Mouse (Mus musculus) right cerebral cortex, postnatal 14 days (tissue): ENCODE results near the gene Cyp51.
"Not testable (repeated sequence)": the region's sequence is repeated elsewhere in the genome, so short reads cannot be mapped to it uniquely, and the experiment has no call there.

ENCODE experiments used
- DNase-seq: peaks from one replicate; pipeline ENCODE4 v3.0.0; 2022

Cyp51 gene

DNA sequence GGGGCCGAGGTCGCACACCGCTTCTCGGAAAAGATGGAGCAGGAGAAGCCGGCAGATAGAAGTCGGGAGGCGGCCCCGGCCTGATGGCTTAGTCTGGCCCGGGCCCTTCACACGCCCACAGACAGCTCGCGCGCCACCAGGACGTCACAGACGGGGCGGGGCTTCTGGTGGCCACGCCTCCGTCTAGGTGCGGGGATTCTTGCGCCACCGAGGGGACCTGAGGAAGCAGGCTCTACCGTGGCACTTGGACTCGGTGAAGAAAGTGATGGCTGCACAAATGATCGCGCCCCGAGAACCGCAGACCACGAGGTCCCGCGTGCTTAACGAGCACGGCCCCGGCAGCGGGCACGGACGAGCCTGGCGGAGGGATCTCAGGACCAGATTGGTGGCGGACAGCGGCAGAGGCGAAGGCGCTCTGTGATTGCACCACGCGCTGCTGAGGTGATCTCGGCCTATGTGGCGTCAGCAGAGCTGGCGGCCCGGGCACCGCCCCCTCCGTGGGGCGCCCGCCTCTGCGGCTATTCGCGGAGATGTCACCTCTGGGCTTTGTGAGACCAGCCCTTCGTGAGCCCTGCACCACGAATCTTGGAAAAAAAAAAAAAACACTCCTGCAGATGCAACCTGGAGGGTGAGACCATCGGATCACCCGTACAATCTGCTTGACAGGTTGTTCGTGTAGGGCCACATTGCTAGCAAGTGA, at the start of gene Cyp51:
Cyp51 (minus strand) TSS at position 406 of the 700 bp plus-strand sequence.
- peak; percentile 87 for DNase-seq

GRCm38 (mm10) chr5:4112570-4113098, 8.1 kb upstream of the Cyp51 start:
- DNase-seq: no peak

DNA sequence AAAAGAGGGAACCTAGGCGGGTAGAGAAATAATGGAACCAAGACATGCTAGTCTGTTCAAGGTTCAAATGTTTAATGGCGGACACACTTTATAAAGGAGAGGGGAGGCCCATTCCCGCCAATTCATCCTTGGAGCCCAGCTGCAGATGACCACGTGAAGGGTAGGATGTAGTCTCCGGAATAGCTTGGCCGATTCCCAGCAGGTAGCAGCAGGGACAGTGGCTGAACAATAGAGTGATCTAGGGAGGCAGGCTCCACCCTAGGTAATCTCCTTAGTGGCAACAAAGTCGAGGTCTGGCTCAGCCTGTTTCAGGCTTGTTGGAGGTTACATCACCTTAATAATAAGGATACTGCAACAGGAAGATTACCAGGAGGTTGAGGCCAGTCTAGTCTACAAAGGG, 2.5 kb upstream of the Cyp51 start:
- DNase-seq: not testable (repeated sequence)

DNA sequence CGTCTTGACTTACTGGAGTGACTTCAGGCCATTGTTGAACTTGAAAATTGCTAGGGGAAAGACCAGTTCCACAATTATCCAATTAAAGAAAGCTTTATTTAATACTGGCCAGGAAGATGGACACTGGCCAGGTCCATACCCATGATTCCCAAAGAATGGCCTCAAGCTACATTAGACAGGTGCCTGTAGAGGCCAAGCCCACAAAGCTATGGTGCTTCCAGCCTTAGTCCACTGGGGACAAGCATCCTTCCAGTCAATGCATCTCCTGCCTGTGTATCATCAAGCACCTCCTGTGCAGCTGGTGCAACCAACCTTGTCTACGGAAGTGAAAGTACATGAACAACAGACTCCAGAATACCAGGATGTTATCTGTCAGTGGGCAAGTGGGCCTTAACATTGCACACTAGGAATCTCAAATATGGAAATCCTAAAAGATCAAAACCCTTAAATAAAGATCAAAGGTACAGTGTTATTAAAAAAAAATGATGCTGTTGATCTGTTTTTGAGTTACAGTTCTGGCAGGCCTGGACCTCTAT, 1.2 kb upstream of the Cyp51 start:
- DNase-seq: no peak

GRCm38 (mm10) chr5:4103626-4104340, 763 bp downstream of the Cyp51 start:
- no peak for DNase-seq

- no peak for DNase-seq
These were observed 2.8 kb downstream of the Cyp51 start for GRCm38 (mm10) chr5:4101770-4102169.

GRCm38 (mm10) chr5:4101031-4101430, 3.5 kb downstream of the Cyp51 start:
- DNase-seq: no peak

DNA sequence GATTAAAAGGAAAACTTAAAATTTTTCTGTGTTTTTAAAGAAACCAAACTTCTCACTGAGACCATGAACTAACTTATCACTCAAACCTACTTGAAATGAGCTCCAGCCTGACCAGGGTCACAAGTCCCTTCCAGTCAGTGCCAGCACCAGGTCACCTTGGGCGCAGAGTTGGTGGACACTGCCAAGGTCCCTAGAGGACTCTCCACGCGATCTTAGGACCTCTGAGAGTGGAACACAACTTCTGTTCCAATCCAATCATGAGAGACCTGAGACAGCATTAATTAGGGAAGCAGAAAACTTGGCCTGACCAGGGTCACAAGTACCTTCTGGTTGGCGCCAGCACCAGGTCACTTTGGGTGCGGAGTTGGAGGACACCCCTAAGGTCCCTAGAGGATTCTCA, 10.1 kb downstream of the Cyp51 start:
- DNase-seq: no peak

DNA sequence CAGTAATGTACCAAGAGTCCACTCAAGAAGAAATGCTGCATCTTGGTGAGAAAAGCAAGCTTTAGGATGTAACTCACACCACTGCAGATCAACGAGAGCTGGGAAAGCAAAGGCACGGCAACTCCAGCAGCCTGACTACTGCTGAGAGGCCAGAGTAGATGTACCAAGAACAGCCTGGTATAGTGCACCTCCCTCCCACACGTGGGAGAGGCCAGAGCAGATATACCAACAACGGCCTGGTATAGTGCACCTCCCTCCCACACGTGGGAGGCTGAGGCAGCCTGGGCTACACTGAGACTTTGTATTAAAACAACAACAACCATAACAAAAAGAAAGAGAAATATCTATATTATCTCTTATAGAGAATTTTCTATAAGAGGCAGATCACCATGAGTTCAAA, 16.4 kb downstream of the Cyp51 start:
- no peak for DNase-seq

DNA sequence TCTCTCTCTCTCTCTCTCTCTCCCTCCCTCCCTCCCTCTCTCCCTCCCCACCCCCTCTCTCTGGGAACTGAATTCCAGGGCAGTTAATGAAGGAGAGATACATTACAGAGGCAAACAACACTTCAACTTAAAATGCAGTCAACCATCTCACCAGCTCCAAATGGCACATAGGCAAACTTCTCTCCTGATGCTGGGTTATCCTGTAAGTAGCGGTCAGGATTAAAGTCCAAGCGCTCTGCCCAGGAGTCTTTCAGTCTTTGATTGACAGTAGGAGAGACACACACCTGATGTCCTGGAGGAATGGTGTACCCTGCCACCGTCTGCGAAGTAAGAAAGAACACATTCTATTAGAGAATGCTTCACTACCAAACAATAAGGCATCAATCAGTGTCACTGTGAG, 18.2 kb downstream of the Cyp51 start:
- DNase-seq: no peak

GRCm38 (mm10) chr5:4084948-4085347, 19.6 kb downstream of the Cyp51 start:
- no peak for DNase-seq

- no peak for DNase-seq
These were observed 23.0 kb downstream of the Cyp51 start for GRCm38 (mm10) chr5:4081513-4081912.

GRCm38 (mm10) chr5:4080861-4081260, 23.7 kb downstream of the Cyp51 start:
- no peak for DNase-seq

- DNase-seq: no peak
These were observed 25.5 kb downstream of the Cyp51 start for GRCm38 (mm10) chr5:4079086-4079485.

GRCm38 (mm10) chr5:4067203-4067602, 37.3 kb downstream of the Cyp51 start:
- DNase-seq: no peak

GRCm38 (mm10) chr5:4066476-4067115, 38.0 kb downstream of the Cyp51 start:
- no peak for DNase-seq

- DNase-seq: no peak
These were observed 44.2 kb downstream of the Cyp51 start for GRCm38 (mm10) chr5:4060313-4060712.

DNA sequence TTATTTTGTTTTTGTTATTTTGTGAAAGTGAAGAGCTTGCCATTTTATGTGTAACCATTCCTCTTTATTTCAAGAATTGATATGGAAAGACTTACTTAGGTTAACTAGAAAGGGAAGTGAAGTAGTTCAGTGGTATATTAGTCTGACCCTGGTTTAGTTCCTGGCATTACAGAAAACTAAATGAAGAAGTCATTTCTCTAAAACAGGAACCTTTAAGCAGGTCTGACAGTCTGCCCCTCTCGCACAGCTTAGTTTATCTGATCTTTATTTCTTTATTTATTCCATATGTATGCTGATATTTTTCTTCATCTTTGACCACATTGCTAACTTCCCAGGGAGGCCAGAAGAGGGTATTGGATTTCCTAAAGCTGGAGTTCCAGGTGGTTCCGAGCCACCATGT, 63.6 kb downstream of the Cyp51 start:
- no peak for DNase-seq

DNA sequence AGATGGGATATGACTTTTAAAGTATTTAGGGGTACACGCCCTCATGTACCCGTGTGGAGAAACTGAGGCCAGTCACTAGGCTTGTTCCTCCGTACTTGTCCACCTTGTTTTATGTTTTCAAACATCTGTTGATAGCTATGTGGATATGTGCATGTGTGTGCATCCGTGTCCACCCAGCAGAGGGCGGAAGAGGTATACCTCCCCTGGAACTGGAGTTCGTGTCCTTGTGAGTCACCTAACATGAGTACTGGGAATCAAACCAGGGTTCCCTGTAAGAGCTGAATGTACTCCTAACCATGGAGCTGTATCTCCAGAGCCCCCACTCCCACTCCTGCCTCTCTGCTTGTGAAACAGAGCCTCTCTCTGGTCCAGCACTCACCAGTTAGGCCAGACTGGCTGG, 64.2 kb downstream of the Cyp51 start:
- DNase-seq: no peak

DNA sequence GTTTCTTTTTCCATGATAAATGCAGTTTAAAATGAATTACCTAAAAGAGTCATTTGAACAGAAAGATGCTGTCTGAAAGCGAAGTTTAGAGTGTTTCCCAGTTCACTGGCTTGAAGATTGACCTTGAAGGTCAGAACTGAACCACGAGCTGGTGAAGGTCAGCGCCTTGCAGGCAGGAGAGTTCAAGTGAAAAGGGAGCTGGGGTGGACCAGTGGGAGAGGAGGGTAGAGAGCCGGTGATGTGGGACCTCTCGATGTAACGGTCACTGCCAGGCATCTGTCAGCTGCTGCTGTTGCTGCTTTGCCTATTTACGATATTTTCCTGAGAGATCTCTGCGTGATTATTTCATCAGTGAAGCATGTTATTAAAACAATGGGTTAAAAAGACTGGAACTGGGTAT, 65.2 kb downstream of the Cyp51 start:
- no peak for DNase-seq

DNA sequence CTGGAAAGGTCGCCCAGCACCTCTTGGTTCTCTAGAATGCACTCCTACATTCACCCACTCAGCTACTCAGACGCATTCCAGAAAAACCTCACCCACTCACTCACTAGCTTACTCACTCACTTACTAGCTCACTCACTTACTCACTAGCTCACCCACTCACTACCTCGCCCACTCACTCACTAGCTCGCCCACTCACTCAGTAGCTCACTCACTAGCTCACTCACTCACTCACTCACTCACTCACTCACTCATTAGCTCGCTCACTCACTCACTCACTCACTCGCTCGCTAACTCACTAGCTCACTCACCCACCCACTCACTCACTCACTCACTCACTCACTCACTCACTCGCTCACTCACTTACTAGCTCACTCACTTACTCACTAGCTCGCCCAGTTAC, 67.9 kb downstream of the Cyp51 start:
- no peak for DNase-seq

GRCm38 (mm10) chr5:4031846-4032245, 72.7 kb downstream of the Cyp51 start:
- no peak for DNase-seq
